Mouse (Mus musculus): ENCODE measurements around the gene Ush1c. TPM values are rescaled to one million over a fixed set of nuclear protein-coding genes. Genes with fewer than 3 reads are reported as not detected.

The Ush1c gene
- 1.8 and 2.2 TPM in 2 replicates for polyA plus RNA-seq (2015; fragmentation: Nextera tagmentation; extraction: Ambion mirVana)

DNA sequence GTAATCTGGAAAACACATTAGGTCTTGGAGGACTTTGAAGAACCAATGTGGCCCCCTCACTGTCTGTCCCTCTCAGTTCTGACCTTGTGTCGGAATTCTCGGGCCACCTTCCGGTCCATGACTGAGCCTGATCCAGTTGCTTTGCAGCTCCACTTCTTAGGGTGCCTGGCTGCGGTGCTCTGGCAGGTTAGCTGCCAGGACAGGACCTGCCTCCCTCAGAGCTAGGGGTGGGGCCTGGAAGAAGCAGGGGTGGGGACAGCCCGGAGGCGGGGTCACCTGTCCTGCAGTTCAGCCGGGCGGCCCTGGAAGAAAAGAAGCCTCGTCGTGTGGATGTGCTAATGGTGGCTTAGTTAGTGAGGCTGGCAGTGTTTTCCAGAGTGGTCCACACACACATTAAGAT is at the start of gene Ush1c:
TSS of gene Ush1c (minus strand) at position 158 of the 400 bp plus-strand sequence.
- Histone ChIP-seq H3K4me2 (replicated peaks) (no peak within 1 kb of the TSS), H3K9me3 (no peaks in the 10 kb centered on the region), H3K27me3 (peaks cover 4% of the 10 kb centered on the region; the same call in 1 of the 2 replicates), H3K27ac (no peak within 1 kb of the TSS), H3K4me3 (replicated peaks) (no peak within 1 kb of the TSS), H3K36me3 (no peaks in the 10 kb centered on the region), H3K9ac (replicated peaks) (no peak within 1 kb of the TSS), H3K4me1 (replicated peaks) (peaks cover 17% of the 10 kb centered on the region)
- WGBS, result 23% methylated on average over 10 of the region's 10 CpGs
- no peak for ATAC-seq

- ATAC-seq, result no peak
- H3K4me2 ChIP-seq (replicated peaks), result no peak overlapping the region
- no peaks in the 10 kb centered on the region for H3K9me3 ChIP-seq
- WGBS, result 30% methylated on average over 8 of the region's 8 CpGs
- no peak overlapping the region for H3K27ac ChIP-seq
- H3K4me3 ChIP-seq (replicated peaks), result no peak overlapping the region
- no peak overlapping the region for H3K9ac ChIP-seq (replicated peaks)
- H3K36me3 ChIP-seq, result no peaks in the 10 kb centered on the region
- H3K4me1 ChIP-seq (replicated peaks), result 0 out of 2 replicates have a peak, but pooled peaks cover 2% of the 10 kb centered on the region
- H3K27me3 ChIP-seq, result no peaks in the 10 kb centered on the region
Measured at GRCm38 (mm10) chr7:46287051-46287450, 48.7 kb upstream of the Ush1c start.

DNA sequence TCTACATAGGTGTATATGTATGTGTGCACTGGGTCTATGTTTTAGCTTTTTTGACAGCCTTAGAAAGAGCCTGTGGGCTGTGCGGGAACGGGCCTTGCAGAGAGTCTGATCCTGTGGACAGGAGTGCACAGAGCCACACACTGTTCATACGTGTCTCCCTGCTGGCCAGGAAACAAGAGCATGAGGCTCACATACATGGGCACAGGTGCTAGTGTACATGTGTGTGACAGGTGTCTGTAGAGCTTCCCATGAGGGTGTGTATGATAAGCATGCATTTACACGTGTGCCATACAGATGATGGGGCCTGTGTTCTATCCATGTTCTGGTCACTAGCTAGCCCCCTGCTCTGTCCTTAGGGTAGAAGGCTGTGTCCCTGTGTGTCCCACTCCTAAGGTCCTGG is 48.1 kb upstream of the Ush1c start:
- Histone ChIP-seq H3K27me3 (no peaks in the 10 kb centered on the region), H3K4me3 (replicated peaks) (no peak overlapping the region), H3K4me1 (replicated peaks) (0 out of 2 replicates have a peak, but pooled peaks cover 2% of the 10 kb centered on the region), H3K9ac (replicated peaks) (no peak overlapping the region), H3K4me2 (replicated peaks) (no peak overlapping the region), H3K27ac (no peak overlapping the region), H3K36me3 (no peaks in the 10 kb centered on the region), H3K9me3 (no peaks in the 10 kb centered on the region)
- 86% methylated on average over 4 of the region's 4 CpGs for WGBS
- no peak for ATAC-seq

DNA sequence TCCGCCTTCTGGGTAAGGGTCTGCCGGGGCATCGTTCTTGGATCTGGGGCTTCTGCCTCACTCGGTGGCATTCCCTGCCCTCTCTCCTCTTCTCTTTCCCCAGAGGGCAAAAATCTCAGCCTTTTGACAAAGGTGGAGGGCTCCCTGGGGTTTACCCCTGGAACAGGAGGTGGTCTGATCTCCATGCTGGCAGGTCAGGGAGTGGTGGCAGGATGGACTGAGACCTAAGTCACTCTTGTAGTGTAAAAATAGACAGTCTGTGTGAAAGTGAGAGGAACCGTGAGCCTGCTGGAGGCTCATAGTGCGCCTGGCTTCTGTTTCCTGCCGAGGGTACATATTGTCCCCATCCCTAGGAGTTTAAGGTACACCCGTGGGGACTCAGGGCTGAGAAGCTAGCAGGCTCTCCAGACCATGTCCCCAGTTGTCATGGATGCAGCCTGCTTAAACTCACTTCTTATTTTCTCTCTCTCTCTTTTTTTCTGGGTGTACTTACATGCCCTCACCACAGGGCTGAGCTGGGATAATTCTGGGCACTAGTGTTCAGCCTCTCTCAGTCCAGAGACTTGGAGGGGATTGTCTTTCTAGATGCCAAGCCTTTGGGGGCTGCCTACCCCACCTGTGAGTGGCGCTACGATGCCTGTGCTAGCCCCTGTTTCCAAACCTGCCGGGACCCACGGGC is 47.0 kb upstream of the Ush1c start:
- H3K4me2 ChIP-seq (replicated peaks), result no peak overlapping the region
- H3K9me3 ChIP-seq, result no peaks in the 10 kb centered on the region
- no peaks in the 10 kb centered on the region for H3K36me3 ChIP-seq
- WGBS, result 89% methylated on average over 12 of the region's 12 CpGs
- H3K9ac ChIP-seq (replicated peaks), result no peak overlapping the region
- no peaks in the 10 kb centered on the region for H3K27me3 ChIP-seq
- H3K27ac ChIP-seq, result no peak overlapping the region
- 0 out of 2 replicates have a peak, but pooled peaks cover 2% of the 10 kb centered on the region for H3K4me1 ChIP-seq (replicated peaks)
- no peak for ATAC-seq
- H3K4me3 ChIP-seq (replicated peaks), result no peak overlapping the region

DNA sequence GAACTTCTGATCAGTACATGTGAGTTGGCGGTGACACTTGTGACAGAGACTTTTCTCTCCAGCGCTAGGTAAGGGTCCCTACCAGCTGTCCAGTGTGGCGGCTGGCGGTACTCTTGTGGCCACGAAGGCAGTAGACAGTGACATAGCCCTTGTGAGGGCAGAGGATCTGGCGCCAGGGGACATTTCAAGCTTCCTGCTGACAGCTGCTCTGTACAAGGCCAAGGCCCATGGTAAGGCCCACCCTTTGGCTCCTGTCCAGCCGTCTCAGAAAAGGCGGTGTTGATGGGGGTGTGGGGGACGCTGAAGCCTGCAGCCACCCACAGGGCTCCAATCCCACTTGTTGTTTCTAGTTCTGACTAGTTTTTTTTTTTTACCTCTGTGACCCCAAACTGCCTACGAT is 45.4 kb upstream of the Ush1c start:
- Histone ChIP-seq H3K27ac (no peak overlapping the region), H3K36me3 (no peaks in the 10 kb centered on the region), H3K4me1 (replicated peaks) (0 out of 2 replicates have a peak, but pooled peaks cover 2% of the 10 kb centered on the region), H3K4me2 (replicated peaks) (no peak overlapping the region), H3K9ac (replicated peaks) (no peak overlapping the region), H3K4me3 (replicated peaks) (no peak overlapping the region), H3K27me3 (no peaks in the 10 kb centered on the region; the same call in 1 of the 2 replicates), H3K9me3 (no peaks in the 10 kb centered on the region)
- 82% methylated on average over 10 of the region's 10 CpGs for WGBS
- no peak for ATAC-seq

DNA sequence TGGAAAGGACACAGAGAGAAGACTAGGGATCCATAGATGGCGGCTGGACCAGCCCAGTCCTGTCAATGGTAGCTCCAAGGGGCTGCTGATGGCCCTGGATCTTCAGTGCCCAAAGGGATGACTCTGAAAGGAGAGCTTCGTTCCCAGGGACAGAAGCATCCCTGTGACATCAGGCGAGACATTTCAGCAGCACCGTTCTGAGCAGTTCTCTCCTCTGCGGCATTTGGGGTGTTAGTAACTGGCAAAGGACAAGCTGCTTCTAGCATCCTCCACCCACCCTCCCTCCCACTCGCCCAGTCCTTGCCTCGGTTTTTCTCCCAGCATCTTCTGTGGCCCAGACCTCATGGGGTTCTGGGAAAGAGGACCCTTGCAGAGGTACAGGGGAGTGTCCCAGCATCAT is 44.0 kb upstream of the Ush1c start:
- 67% methylated on average over 7 of the region's 7 CpGs for WGBS
- Histone ChIP-seq H3K27me3 (no peaks in the 10 kb centered on the region; the same call in 1 of the 2 replicates), H3K4me1 (replicated peaks) (0 out of 2 replicates have a peak, but pooled peaks cover 2% of the 10 kb centered on the region), H3K27ac (no peak overlapping the region), H3K4me3 (replicated peaks) (no peak overlapping the region), H3K4me2 (replicated peaks) (no peak overlapping the region), H3K9ac (replicated peaks) (no peak overlapping the region), H3K9me3 (no peaks in the 10 kb centered on the region), H3K36me3 (no peaks in the 10 kb centered on the region)
- no peak for ATAC-seq

- 0 out of 2 replicates have a peak, but pooled peaks cover 2% of the 10 kb centered on the region for H3K4me1 ChIP-seq (replicated peaks)
- no peak overlapping the region for H3K4me3 ChIP-seq (replicated peaks)
- no peak overlapping the region for H3K27ac ChIP-seq
- ATAC-seq, result no peak
- H3K36me3 ChIP-seq, result no peaks in the 10 kb centered on the region
- no peaks in the 10 kb centered on the region; the same call in 1 of the 2 replicates for H3K27me3 ChIP-seq
- no peak overlapping the region for H3K9ac ChIP-seq (replicated peaks)
- H3K9me3 ChIP-seq, result no peaks in the 10 kb centered on the region
- no peak overlapping the region for H3K4me2 ChIP-seq (replicated peaks)
Measured at GRCm38 (mm10) chr7:46280896-46281295, 42.6 kb upstream of the Ush1c start.

DNA sequence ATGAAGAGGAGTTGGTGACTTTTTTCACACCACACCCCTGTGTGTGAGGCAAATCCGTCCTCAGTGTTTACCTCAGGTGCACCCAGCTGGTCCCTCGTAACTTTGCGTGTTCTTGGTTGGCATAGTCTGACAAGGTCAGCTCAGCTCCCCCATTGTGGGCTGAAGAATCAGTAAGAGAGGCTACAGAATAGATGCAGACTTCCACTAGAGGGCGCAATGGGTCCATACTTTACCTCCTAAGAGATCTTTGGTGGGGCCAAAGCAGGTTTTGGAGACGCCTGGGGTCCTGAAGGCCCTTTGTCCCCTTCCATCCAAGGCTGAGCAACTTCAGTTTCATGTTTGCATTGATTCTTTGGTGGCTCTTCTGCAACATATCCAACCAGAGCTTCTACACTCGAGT is 41.6 kb upstream of the Ush1c start:
- H3K4me1 ChIP-seq (replicated peaks), result 0 out of 2 replicates have a peak, but pooled peaks cover 2% of the 10 kb centered on the region
- H3K4me2 ChIP-seq (replicated peaks), result no peak overlapping the region
- 0 out of 2 replicates have a peak, but pooled peaks have one; percentile 40 for ATAC-seq
- no peaks in the 10 kb centered on the region for H3K9me3 ChIP-seq
- H3K36me3 ChIP-seq, result no peaks in the 10 kb centered on the region
- H3K27ac ChIP-seq, result no peak overlapping the region
- no peak overlapping the region for H3K4me3 ChIP-seq (replicated peaks)
- H3K9ac ChIP-seq (replicated peaks), result no peak overlapping the region
- no peaks in the 10 kb centered on the region; the same call in 1 of the 2 replicates for H3K27me3 ChIP-seq
- WGBS, result 17% methylated on average over 6 of the region's 6 CpGs

- WGBS, result 74% methylated on average over 5 of the region's 5 CpGs
- no peak for ATAC-seq
- Histone ChIP-seq H3K4me3 (replicated peaks) (no peak overlapping the region), H3K9me3 (no peaks in the 10 kb centered on the region), H3K4me1 (replicated peaks) (no peaks in the 10 kb centered on the region), H3K9ac (replicated peaks) (no peak overlapping the region), H3K36me3 (no peaks in the 10 kb centered on the region), H3K27me3 (no peaks in the 10 kb centered on the region; the same call in 1 of the 2 replicates), H3K27ac (no peak overlapping the region), H3K4me2 (replicated peaks) (no peak overlapping the region)
Measured at GRCm38 (mm10) chr7:46276156-46276555, 37.9 kb upstream of the Ush1c start.

DNA sequence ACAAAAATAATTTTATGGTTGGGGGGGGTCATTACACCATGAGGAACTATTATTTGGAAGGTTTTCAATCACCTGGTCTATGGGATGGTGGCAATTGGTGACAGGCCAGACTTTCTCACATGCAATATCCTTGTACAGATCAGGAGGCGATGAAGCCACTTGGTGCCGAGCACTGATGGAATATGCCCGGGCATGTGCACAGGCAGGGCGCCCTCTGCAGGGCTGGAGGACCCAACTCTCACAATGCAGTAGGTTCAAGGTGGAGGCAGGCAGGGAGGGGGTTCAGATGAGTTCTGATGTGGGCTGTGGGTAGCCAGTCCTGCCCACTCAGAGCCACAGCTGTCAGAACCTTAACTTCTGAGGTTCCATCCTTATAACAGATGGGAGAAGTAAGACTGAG is 13.5 kb upstream of the Ush1c start:
- Histone ChIP-seq H3K27ac (no peak overlapping the region), H3K4me1 (replicated peaks) (no peaks in the 10 kb centered on the region), H3K4me3 (replicated peaks) (no peak overlapping the region), H3K9ac (replicated peaks) (no peak overlapping the region), H3K27me3 (no peaks in the 10 kb centered on the region), H3K36me3 (no peaks in the 10 kb centered on the region), H3K9me3 (no peaks in the 10 kb centered on the region), H3K4me2 (replicated peaks) (no peak overlapping the region)
- ATAC-seq, result no peak
- WGBS, result 81% methylated on average over 4 of the region's 4 CpGs

DNA sequence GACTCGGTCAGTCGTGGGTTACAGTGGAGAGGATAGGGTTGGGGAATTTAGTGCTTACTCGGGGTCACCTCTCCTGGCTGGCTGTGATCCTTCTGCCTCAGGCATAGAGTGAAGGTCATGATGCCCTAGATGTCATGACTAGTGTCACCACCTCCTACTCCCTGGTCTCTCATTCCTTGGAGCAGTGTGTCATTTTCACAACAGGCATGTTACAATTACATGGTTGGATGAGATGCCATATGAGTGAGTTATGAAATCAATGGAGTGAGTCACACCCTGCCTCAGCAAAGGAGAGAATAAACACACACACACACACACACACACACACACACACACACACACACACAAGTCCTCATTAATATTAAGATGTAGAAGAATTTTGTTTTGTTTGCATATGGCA is 9.3 kb upstream of the Ush1c start:
- Histone ChIP-seq H3K9me3 (no peaks in the 10 kb centered on the region), H3K4me3 (replicated peaks) (no peak overlapping the region), H3K27ac (no peak overlapping the region), H3K9ac (replicated peaks) (no peak overlapping the region), H3K27me3 (no peaks in the 10 kb centered on the region), H3K4me2 (replicated peaks) (no peak overlapping the region), H3K4me1 (replicated peaks) (no peaks in the 10 kb centered on the region; the same call in 1 of the 2 replicates), H3K36me3 (no peaks in the 10 kb centered on the region)
- 83% methylated on average over 3 of the region's 3 CpGs for whole genome bisulfite sequencing
- no peak for ATAC-seq

DNA sequence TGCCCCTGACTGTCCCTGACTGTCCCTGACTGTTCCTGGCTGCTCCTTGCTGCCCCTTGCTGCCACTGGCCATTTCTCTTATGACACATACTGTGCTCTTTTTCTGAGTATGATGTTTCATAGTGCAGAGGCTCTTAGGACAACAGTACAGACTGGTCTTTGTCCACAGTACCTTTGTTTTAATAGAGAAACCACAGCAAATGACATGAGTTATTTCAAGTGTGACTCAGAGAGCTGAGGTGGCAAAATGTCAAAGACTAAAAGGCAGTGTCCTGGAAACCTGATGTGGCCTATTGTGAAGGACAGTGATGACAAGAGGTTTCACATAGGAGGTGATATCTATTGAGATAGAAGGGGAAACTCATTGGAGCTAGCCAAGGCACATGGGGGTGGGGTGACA is 8.6 kb upstream of the Ush1c start:
- no peak overlapping the region for H3K27ac ChIP-seq
- H3K27me3 ChIP-seq, result no peaks in the 10 kb centered on the region
- no peak overlapping the region for H3K4me3 ChIP-seq (replicated peaks)
- no peak overlapping the region for H3K4me2 ChIP-seq (replicated peaks)
- H3K9ac ChIP-seq (replicated peaks), result no peak overlapping the region
- H3K4me1 ChIP-seq (replicated peaks), result no peaks in the 10 kb centered on the region; the same call in 1 of the 2 replicates
- H3K36me3 ChIP-seq, result no peaks in the 10 kb centered on the region
- H3K9me3 ChIP-seq, result no peaks in the 10 kb centered on the region
- no peak for ATAC-seq

DNA sequence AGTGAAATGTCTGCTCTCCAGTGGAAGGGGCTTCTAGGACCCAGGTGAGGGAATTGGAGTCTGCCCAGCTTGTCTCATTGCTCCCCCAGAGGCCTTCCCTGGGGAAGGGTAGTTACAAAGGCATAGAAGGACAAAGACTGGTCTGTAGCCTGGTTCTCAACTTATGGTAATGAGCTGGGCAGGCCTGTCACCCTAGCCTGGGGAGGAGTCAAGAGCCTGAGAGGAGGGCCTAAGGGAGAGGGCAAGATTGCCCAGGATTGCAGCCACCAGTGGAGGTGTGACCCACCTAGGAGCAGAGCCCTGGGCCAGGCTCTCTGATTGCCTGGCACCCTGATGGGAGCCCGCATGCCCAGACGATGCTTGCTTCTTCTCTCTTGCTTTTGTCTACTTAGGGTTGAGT is 2.4 kb upstream of the Ush1c start, which contains the start of gene Otog:
TSS of gene Otog (plus strand) at position 292 of the 400 bp plus-strand sequence.
- peaks cover 4% of the 10 kb centered on the region; the same call in 1 of the 2 replicates for H3K27me3 ChIP-seq
- H3K36me3 ChIP-seq, result no peaks in the 10 kb centered on the region
- H3K4me2 ChIP-seq (replicated peaks), result no peak within 1 kb of the TSS
- no peaks in the 10 kb centered on the region for H3K9me3 ChIP-seq
- no peak within 1 kb of the TSS for H3K27ac ChIP-seq
- no peak for ATAC-seq
- WGBS, result 32% methylated on average over 2 of the region's 2 CpGs
- peaks cover 15% of the 10 kb centered on the region for H3K4me1 ChIP-seq (replicated peaks)
- H3K9ac ChIP-seq (replicated peaks), result no peak within 1 kb of the TSS
- H3K4me3 ChIP-seq (replicated peaks), result no peak within 1 kb of the TSS
